Mouse (Mus musculus): ENCODE results near the gene Arhgap6. TPM values are rescaled to one million over a fixed set of nuclear protein-coding genes. Genes with fewer than 3 reads are reported as not detected.

The Arhgap6 gene
- polyA plus RNA-seq, 1 experiment, result 3.0 TPM

DNA sequence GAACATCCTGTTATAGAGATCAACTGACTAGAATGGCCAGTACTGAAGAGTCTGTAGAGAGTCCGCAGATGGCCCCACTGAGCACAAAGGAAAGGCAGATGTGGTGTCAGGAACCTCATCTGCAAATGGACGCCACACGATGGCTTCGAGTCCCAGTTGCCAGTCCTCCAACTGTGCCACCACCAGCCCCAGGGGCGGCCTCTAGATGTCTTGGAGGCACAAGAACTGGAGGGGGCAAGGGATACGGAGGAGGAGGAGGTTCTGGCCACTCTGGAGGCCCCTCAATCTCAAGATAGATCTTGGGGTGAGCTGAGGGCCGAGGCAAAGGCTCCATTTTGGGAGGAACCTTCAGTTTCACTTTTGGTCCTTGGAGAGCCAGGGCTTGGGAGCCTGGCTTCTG is 344.9 kb downstream of the Arhgap6 start:
- no peaks in the 10 kb centered on the region for H3K4me1 ChIP-seq (ENCODE audit: control insufficient read depth, insufficient read depth, insufficient read length)
- no peak overlapping the region for H3K27ac ChIP-seq (ENCODE audit: insufficient read depth, low read length)
- no peak for DNase-seq (ENCODE audit: low read depth in 1 of 2, low spot score in 2 of 2)
- no peaks in the 10 kb centered on the region for H3K27me3 ChIP-seq (ENCODE audit: control insufficient read depth, insufficient read depth, low read length)
- H3K36me3 ChIP-seq (ENCODE audit: control insufficient read depth, insufficient read depth, low read length), result no peaks in the 10 kb centered on the region
- TF ChIP-seq POLR2A (IDR thresholded peaks at IDR 0.05; ENCODE audit: low read depth, low read length) (no peak), CTCF (IDR thresholded peaks at IDR 0.05; ENCODE audit: extremely low read depth, insufficient read depth, insufficient read length, insufficient replicate concordance) (no peak)
- H3K4me3 ChIP-seq (ENCODE audit: extremely low read depth, insufficient read depth, insufficient read length), result no peak overlapping the region
- 87% methylated on average over 7 of the region's 7 CpGs for WGBS

DNA sequence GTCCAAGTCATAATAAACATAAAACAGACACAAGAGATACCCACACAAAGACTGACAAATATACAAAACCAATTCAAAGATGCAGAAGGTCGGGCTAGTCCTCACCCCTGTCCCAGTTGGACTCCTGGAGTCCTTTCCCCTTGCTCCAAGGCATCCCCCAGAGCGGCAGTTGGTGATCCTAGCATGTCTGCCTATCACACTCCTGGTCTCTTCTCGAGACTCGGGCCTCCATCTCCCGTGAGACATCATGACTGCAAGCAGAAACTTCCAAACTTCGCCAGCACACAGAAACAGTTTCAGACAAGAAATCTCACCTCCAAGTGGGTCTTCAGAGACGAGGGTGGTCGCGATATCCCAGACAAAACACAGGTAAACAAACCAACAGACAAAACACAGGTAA is 345.6 kb downstream of the Arhgap6 start:
- H3K27me3 ChIP-seq (ENCODE audit: control insufficient read depth, insufficient read depth, low read length), result no peaks in the 10 kb centered on the region
- no peaks in the 10 kb centered on the region for H3K4me1 ChIP-seq (ENCODE audit: control insufficient read depth, insufficient read depth, insufficient read length)
- DNase-seq (ENCODE audit: low read depth in 1 of 2, low spot score in 2 of 2), result no peak
- TF ChIP-seq POLR2A (IDR thresholded peaks at IDR 0.05; ENCODE audit: low read depth, low read length), result no peak
- TF ChIP-seq CTCF (IDR thresholded peaks at IDR 0.05; ENCODE audit: extremely low read depth, insufficient read depth, insufficient read length, insufficient replicate concordance), result no peak
- H3K27ac ChIP-seq (ENCODE audit: insufficient read depth, low read length), result no peak overlapping the region
- 89% methylated on average over 9 of the region's 9 CpGs for WGBS
- no peak overlapping the region for H3K4me3 ChIP-seq (ENCODE audit: extremely low read depth, insufficient read depth, insufficient read length)
- H3K36me3 ChIP-seq (ENCODE audit: control insufficient read depth, insufficient read depth, low read length), result no peaks in the 10 kb centered on the region

DNA sequence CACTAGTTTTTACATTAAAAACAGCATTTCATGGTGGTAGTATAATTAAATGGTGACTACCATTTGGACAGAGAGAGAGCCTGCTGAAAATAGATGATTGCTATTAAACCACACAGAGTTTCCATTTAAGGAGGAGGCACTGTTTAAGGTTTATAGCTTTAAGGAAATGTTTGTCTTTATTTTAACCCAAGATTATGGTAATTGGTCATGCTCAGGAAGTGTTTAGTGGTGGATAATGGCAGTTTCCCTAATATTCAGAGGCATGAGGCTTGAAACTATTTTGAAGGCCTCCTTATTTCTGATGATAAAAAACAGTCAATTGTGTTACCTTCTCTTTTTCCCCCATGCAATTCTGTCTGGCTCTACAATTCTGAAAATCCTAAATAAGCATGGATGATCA is 358.9 kb downstream of the Arhgap6 start:
- Histone ChIP-seq H3K4me1 (ENCODE audit: control insufficient read depth, insufficient read depth, insufficient read length) (no peaks in the 10 kb centered on the region), H3K36me3 (ENCODE audit: control insufficient read depth, insufficient read depth, low read length) (no peaks in the 10 kb centered on the region), H3K4me3 (ENCODE audit: extremely low read depth, insufficient read depth, insufficient read length) (no peak overlapping the region), H3K27me3 (ENCODE audit: control insufficient read depth, insufficient read depth, low read length) (no peaks in the 10 kb centered on the region), H3K27ac (ENCODE audit: insufficient read depth, low read length) (no peak overlapping the region)
- no peak for DNase-seq (ENCODE audit: low read depth in 1 of 2, low spot score in 2 of 2)
- TF ChIP-seq CTCF (IDR thresholded peaks at IDR 0.05; ENCODE audit: extremely low read depth, insufficient read depth, insufficient read length, insufficient replicate concordance) (no peak), POLR2A (IDR thresholded peaks at IDR 0.05; ENCODE audit: low read depth, low read length) (no peak)

DNA sequence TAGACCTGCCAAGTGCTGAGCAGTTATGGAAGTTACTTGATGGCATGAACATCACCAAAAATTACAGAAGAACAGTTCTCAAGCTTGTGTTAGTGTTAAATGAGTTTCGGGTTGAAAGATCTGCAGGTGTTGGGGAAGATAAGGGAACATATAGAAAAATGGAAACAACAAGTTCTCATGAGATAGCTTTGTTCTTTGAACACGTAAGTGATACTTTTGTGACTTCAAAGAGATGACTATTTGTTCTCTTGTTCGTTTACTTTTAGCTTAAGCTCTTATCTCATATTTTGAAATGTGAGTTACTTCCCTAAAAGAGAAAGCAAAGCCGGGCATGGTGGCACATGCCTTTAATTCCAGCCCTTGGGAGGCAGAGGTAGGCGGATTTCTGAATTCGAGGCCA is 363.5 kb downstream of the Arhgap6 start:
- Histone ChIP-seq H3K27ac (ENCODE audit: insufficient read depth, low read length) (no peak overlapping the region), H3K4me1 (ENCODE audit: control insufficient read depth, insufficient read depth, insufficient read length) (no peaks in the 10 kb centered on the region), H3K4me3 (ENCODE audit: extremely low read depth, insufficient read depth, insufficient read length) (no peak overlapping the region), H3K27me3 (ENCODE audit: control insufficient read depth, insufficient read depth, low read length) (no peaks in the 10 kb centered on the region), H3K36me3 (ENCODE audit: control insufficient read depth, insufficient read depth, low read length) (no peaks in the 10 kb centered on the region)
- 63% methylated on average over 6 of the region's 6 CpGs for WGBS
- no peak for TF ChIP-seq CTCF (IDR thresholded peaks at IDR 0.05; ENCODE audit: extremely low read depth, insufficient read depth, insufficient read length, insufficient replicate concordance)
- TF ChIP-seq POLR2A (IDR thresholded peaks at IDR 0.05; ENCODE audit: low read depth, low read length), result no peak
- DNase-seq (ENCODE audit: low read depth in 1 of 2, low spot score in 2 of 2), result no peak

DNA sequence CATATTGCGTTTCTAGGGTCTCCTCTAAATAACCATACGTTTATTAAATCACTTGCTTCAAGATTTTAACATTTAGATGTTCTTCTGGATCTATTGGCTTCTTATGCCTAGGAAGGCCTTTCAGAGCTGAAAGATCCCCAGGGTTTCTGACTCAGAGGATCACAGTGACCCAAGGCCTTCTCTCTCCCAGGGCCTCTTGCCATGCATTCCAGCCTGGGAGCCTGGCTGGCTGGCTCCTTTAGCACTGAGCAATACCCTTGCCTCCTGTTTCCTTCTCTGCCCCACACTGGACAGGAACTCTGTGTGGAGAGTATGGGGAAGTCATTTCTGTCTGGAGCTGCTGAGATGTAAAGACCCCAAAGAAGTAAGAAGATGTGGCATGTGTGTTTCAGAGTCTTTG is 376.1 kb downstream of the Arhgap6 start:
- Histone ChIP-seq H3K27me3 (ENCODE audit: control insufficient read depth, insufficient read depth, low read length) (no peaks in the 10 kb centered on the region), H3K27ac (ENCODE audit: insufficient read depth, low read length) (no peak overlapping the region), H3K36me3 (ENCODE audit: control insufficient read depth, insufficient read depth, low read length) (no peaks in the 10 kb centered on the region), H3K4me1 (ENCODE audit: control insufficient read depth, insufficient read depth, insufficient read length) (no peaks in the 10 kb centered on the region), H3K4me3 (ENCODE audit: extremely low read depth, insufficient read depth, insufficient read length) (no peak overlapping the region)
- no peak for TF ChIP-seq CTCF (IDR thresholded peaks at IDR 0.05; ENCODE audit: extremely low read depth, insufficient read depth, insufficient read length, insufficient replicate concordance)
- no peak for TF ChIP-seq POLR2A (IDR thresholded peaks at IDR 0.05; ENCODE audit: low read depth, low read length)
- DNase-seq (ENCODE audit: low read depth in 1 of 2, low spot score in 2 of 2), result no peak
- WGBS, result 84% methylated on average over 2 of the region's 2 CpGs

DNA sequence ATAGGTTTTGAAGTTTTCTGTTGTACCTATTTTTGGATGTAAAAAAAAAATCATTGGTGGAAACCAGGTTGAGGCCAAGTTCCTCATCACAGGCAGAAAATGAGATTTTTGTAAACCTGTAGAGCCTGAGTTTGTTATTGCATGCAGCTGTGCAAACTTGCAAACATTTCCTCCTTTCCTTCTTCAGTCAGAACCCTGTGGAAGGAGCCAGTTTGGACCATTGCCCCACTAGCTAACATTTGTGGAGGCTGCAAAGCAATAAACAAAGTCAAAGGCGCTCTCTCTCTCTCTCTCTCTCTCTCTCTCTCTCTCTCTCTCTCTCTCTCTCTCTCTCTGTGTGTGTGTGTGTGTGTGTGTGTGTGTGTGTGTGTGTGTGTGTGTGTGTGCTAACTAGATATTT is 378.9 kb downstream of the Arhgap6 start:
- Histone ChIP-seq H3K4me1 (ENCODE audit: control insufficient read depth, insufficient read depth, insufficient read length) (no peaks in the 10 kb centered on the region), H3K36me3 (ENCODE audit: control insufficient read depth, insufficient read depth, low read length) (no peaks in the 10 kb centered on the region), H3K27me3 (ENCODE audit: control insufficient read depth, insufficient read depth, low read length) (no peaks in the 10 kb centered on the region), H3K27ac (ENCODE audit: insufficient read depth, low read length) (no peak overlapping the region), H3K4me3 (ENCODE audit: extremely low read depth, insufficient read depth, insufficient read length) (no peak overlapping the region)
- WGBS, result 53% methylated on average over 1 of the region's 1 CpGs
- no peak for TF ChIP-seq CTCF (IDR thresholded peaks at IDR 0.05; ENCODE audit: extremely low read depth, insufficient read depth, insufficient read length, insufficient replicate concordance)
- no peak for TF ChIP-seq POLR2A (IDR thresholded peaks at IDR 0.05; ENCODE audit: low read depth, low read length)
- DNase-seq (ENCODE audit: low read depth in 1 of 2, low spot score in 2 of 2), result no peak

DNA sequence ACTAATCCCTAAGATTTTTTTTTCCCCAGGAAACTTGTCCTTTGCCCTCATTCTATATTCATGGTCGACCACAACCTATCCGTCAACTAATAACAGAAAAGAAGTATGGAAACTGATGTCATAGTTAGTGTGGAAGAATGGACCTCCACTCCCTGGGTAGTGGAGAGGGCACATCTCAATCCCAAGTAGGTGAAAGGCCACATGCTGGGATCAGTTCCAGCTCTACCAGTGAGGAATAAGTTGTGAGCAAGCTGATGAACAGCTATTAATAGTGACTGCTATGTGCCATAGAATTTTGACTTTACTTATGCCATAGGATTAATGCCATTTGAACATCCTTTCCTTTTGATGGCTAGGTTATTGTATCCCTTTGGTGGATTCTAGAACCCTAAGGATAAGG is 383.7 kb downstream of the Arhgap6 start:
- no peak for TF ChIP-seq CTCF (IDR thresholded peaks at IDR 0.05; ENCODE audit: extremely low read depth, insufficient read depth, insufficient read length, insufficient replicate concordance)
- no peak for TF ChIP-seq POLR2A (IDR thresholded peaks at IDR 0.05; ENCODE audit: low read depth, low read length)
- WGBS, result 86% methylated on average over 2 of the region's 2 CpGs
- Histone ChIP-seq H3K4me1 (ENCODE audit: control insufficient read depth, insufficient read depth, insufficient read length) (no peaks in the 10 kb centered on the region), H3K36me3 (ENCODE audit: control insufficient read depth, insufficient read depth, low read length) (no peaks in the 10 kb centered on the region), H3K4me3 (ENCODE audit: extremely low read depth, insufficient read depth, insufficient read length) (no peak overlapping the region), H3K27me3 (ENCODE audit: control insufficient read depth, insufficient read depth, low read length) (no peaks in the 10 kb centered on the region), H3K27ac (ENCODE audit: insufficient read depth, low read length) (no peak overlapping the region)
- no peak for DNase-seq (ENCODE audit: low read depth in 1 of 2, low spot score in 2 of 2)
